Mouse (Mus musculus) effector memory CD4-positive, alpha-beta T cell, adult 5 months (primary cell): Measurements from ENCODE around the gene Morn2. TPM values are rescaled to one million over a fixed set of nuclear protein-coding genes. Genes with fewer than 3 reads are reported as not detected.

Experiments used
- polyA plus RNA-seq: library from polyadenylated mRNA; unstranded; fragments of 100-300 nt; shearing (Covaris generic); gene quantifications from one replicate; pipeline ENCODE4 v1.2.1, GENCODE M21; 2017

The Morn2 gene
- polyA plus RNA-seq, result 2.2 TPM

DNA sequence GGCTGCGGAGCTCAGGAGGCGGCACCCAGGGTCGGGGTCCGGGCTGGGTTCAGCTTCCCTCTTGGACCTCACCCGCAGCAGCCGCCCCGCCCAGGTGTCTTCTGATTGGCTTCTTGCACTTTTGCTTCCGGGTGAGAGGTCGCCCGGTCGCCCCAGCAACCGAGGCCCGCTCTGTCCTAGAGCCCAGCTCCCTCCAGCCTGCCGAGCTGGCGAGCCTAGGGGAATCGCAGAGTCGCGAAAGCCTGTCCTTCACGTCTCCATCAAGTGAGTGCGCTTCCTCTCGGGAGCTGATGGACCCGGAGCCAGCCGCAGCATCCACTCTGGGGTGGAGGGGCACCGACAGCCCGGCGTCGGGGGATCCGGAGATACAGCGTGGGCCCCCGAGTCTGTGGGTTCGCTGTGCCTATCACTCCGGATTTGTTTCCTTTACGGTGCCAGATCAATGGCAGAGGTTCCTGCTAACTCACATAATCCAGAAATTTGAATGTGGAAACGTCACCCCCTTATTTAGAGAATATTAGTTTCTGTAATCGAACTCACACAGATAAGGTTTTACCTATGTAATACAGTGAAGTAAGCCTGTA lies at the start of gene Morn2, which contains the start of gene Dhx57:
Gene Morn2 (plus strand): TSS at position 130 of the 584 bp plus-strand sequence.
Gene Dhx57 (minus strand): TSS at position 403 of the 584 bp plus-strand sequence.

DNA sequence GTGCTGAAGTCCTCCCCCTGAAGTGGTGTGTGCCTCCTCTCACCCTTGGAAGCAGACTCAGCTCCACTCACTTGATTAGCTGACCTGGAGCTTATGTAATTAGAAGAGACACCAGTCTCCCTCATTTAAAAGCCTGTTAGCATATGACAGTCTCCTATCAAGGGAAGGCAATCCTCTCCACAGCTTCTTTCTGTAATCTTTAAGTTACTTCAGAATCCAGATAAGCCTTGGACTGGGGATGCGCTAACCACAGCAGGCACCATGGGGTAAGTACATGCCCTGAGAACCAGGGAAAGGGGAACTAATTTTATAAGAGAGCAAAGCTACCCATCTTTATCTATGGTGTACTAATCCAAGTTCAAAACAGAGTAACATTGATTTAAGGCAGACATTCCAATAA lies 17.2 kb downstream of the Morn2 start, which contains the start of gene Arhgef33:
Gene Arhgef33 (plus strand): TSS at position 157 of the 400 bp plus-strand sequence.

Other genes starting within 250 kb of the Morn2 start
- gene Hnrnpll, start 227.9 kb upstream of the Morn2 start, polyA plus RNA-seq, result 52.7 TPM
- gene Galm, start 162.7 kb upstream of the Morn2 start, polyA plus RNA-seq, result 11.0 TPM
- 778 TPM for gene Srsf7, start 82.9 kb upstream of the Morn2 start, polyA plus RNA-seq
- gene Ttc39d, start 82.7 kb upstream of the Morn2 start, polyA plus RNA-seq, result not detected
- gene Gemin6, start 65.8 kb upstream of the Morn2 start, polyA plus RNA-seq, result 4.3 TPM
- 17.6 TPM for gene Dhx57, start 273 bp downstream of the Morn2 start, polyA plus RNA-seq
- not detected for gene Arhgef33, start 17.2 kb downstream of the Morn2 start, polyA plus RNA-seq
- gene Gm10190, start 83.3 kb downstream of the Morn2 start, polyA plus RNA-seq, result not detected
- 24.6 TPM for gene Sos1, start 190.2 kb downstream of the Morn2 start, polyA plus RNA-seq